Mouse (Mus musculus): ENCODE data around the gene Ccl27a.

The Ccl27a gene

DNA sequence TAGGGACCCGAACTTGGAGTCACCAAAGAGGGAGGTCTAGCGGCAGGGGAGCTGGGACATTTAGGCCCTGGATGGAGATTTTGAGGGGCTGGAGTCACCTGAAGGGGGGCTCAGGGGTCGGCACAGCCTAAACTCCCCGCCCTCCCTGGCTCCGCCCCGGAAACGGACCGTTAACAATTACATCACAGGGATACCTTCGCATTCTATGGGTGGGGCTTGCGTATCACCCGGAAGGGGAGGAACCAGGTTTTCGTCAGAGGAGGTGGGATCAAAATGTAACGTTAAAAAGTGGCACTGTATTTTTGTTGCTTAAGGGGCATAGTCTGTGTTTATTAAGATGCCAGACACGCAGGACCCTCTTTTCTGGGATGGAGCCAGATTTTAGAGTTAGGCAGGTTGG lies at the start of gene Ccl27a:
Ccl27a (minus strand) TSS at position 246 of the 400 bp plus-strand sequence.
- WGBS: 5% methylated on average over 12 of the region's 14 CpGs

GRCm38 (mm10) chr4:41783197-41783596 lies 9.2 kb upstream of the Ccl27a start:
- 20% methylated on average over 3 of the region's 3 CpGs for WGBS

DNA sequence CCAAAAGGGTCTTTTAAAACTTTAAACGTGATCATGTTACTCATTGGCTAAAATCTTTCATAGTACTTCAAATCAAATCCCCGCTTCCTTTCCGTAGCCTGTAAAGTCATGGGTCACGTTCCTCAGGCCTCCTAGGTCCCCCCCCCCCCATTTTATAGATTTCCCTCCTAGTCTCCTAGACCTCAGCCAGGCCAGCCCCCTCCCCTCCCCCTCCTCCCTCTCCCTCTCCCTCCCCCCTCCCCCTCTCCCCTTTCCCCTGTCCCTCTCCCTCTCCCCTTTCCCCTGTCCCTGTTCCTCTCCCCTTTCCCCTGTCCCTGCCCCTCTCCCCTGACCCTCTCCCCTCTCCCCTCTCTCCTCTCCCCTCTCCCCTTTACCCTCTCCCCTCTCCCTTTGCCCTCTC lies 8.7 kb upstream of the Ccl27a start:
- WGBS: 33% methylated on average over 4 of the region's 4 CpGs

- WGBS: 17% methylated on average over 15 of the region's 21 CpGs
Measured at GRCm38 (mm10) chr4:41781748-41782485, 7.9 kb upstream of the Ccl27a start.

DNA sequence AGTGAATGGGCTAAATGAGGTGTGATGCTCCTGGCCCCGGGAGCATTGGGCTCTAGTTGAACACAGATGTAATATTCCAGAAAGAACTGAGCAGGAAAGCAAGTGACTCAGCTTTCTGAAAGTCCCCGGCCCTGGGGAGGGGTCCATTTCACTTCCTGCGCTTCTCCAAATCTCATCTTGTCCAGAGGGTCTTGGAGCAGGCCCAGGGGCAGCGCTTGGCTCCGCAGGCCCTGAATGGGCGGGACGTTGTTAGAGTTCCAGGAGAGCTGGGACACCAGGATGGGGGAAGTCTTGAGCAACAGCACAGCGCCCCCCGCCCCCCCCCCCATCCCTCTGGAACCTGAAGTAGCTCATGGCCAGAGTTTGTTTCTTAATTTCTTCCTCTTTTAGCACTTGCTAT lies 7.2 kb upstream of the Ccl27a start:
- 17% methylated on average over 9 of the region's 9 CpGs for WGBS

DNA sequence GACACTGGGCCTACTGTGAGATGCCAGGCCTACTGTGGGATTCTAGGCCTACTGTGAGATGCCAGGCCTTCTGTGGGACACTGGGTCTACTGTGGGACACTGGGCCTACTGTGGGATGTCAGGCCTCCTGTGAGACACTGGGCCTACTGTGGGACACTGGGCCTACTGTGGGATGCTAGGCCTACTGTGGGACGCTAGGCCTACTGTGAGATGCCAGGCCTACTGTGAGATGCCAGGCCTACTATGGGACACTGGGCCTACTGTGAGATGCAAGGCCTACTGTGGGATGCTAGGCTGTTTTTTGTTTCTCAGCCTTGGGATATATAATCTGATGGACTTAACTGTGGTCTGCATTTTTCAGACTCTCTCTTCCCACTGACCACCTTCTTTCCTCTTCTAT lies 1.8 kb upstream of the Ccl27a start:
- 87% methylated on average over 1 of the region's 1 CpGs for WGBS

GRCm38 (mm10) chr4:41774506-41774905 lies 459 bp upstream of the Ccl27a start:
- 60% methylated on average over 3 of the region's 3 CpGs for WGBS

DNA sequence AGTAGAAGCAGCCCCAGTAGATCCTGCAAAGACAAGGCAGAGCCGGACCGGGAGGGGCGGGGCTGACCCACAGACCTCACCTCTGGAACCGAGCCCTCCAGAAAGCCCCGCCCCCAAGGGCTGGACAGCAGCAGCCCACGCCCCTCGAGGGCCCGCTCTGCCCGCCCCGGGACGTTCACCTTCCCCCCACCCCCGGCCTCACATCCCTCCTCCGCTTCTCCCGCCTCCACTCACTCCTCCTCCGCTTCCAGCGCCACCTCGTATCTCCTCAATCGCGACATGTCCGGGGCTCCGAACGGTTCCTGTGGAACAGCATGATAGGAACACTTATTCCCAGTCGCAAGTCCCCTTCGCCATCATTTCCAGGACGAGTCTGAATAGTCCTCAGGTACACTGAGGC lies 545 bp downstream of the Ccl27a start:
- WGBS: under 1% methylated on average over 20 of the region's 25 CpGs

DNA sequence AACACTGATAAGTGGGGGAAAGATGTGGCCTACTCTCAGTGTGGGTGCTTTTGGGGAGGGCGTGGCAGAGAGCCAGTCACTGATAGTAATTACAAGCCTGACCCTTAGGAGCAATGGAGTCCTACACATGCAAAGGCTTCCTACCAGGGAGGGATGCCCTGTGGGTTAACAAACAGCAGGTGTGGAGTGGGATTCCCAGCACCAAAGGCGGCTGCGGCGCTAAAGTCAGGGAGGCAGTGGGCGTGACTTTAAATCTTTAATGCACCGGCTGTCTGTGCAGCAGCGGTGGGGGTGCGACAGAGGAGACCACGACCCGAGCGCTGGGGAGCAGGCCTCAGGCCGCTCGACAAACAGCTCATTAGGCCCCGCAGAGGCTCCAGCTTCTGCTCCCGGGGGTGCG lies 1.1 kb downstream of the Ccl27a start:
- 7% methylated on average over 10 of the region's 16 CpGs for WGBS

- whole genome bisulfite sequencing: 67% methylated on average over 10 of the region's 10 CpGs
Measured at GRCm38 (mm10) chr4:41767301-41767700, 6.7 kb downstream of the Ccl27a start.

DNA sequence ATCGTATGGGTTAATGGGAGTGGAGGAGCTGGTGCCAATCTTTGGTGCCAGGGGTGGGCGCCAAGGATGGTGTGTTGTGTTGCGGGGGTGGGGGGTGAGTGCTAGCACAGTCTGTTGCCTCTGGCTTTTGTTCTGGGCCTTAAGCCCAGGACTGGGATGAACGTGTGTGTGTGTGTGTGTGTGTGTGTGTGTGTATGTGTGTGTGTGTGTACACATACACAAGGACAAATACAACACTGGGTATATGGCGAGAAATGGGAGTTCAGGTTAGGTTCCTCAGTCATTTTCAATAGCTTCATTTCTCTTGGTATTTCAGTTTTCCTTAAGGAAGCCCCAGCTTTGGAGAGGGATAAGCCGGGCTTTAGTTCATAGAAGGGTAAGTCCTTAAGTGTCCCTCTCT lies 10.9 kb downstream of the Ccl27a start:
- 40% methylated on average over 4 of the region's 6 CpGs for WGBS

DNA sequence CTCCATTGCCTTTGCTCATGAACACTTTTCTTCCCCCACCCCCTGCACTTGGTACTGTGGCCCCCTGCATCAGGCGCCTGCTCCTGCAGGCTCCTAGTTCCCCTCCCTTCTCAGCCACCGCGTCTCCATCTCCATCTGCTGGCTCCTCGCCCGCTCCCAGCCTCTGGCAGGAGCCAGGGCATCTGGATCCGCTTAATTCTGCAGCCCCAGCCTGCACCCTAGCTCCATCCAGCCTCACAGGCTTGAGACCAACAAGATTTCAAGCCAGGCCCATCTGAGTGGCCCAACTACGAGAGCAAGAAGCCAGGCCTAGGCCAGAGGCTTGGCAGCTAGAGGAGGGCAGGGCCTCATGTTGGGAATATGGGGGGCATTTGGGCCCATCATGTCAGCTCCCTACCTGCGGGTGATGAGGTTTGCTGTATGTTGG lies 11.3 kb downstream of the Ccl27a start:
- WGBS: 36% methylated on average over 8 of the region's 8 CpGs

DNA sequence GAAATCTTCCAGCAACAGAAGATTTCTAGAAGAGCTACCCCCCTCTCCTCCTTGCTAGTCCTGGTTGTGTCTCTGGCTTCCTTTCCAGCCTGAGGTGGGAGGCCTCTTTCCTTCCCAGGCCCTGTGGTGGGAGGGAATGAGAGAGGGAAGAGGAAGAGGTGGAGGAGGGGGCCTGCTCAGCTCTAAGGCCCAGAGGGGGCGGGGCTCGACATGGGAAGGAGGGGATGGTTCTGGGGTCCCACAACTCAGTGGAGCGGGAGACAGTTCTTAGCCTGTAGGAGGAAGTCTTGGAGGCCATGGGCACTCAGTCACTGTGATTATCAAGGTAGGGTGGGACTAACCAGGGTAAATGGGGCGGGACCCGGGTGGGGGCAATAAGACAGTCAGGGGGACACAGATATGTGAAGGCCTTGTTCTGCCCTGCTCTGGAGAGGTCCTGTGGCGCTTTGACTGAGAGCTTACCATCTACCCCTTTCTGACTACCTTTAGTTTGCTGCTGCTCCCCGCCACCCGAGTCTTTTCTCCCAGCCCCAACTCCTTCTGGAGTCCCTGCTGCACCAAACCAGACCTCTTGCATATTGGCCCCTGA lies 11.9 kb downstream of the Ccl27a start:
- WGBS: 60% methylated on average over 8 of the region's 8 CpGs

- WGBS: 56% methylated on average over 4 of the region's 4 CpGs
Measured at GRCm38 (mm10) chr4:41760911-41761310, 13.1 kb downstream of the Ccl27a start.

DNA sequence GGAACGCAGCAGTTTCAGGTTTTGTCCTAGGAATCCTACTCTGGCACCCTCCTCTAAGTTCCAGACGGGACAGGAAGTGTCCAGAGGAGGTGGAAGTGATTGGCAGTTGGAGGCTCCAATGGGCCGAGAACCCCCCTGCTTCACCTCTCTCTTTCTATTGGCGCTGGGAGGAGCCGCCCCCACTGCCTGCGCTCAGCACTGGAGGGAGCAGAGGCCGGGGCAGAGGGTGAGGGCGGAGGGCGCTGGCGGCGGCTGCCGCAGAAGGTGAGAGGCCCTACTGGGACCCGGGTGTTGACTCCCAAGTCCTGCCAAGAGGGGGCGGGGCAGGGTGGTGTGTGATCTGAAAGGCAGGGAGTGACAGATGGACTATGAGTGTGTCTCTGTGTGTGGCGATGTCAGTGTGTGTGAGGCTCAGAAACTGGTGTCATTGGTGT lies 13.7 kb downstream of the Ccl27a start:
- WGBS: 8% methylated on average over 15 of the region's 15 CpGs

- 39% methylated on average over 6 of the region's 6 CpGs for WGBS
Measured at GRCm38 (mm10) chr4:41759656-41760287, 14.3 kb downstream of the Ccl27a start.

- 42% methylated on average over 9 of the region's 9 CpGs for WGBS
Measured at GRCm38 (mm10) chr4:41759206-41759605, 14.8 kb downstream of the Ccl27a start.

DNA sequence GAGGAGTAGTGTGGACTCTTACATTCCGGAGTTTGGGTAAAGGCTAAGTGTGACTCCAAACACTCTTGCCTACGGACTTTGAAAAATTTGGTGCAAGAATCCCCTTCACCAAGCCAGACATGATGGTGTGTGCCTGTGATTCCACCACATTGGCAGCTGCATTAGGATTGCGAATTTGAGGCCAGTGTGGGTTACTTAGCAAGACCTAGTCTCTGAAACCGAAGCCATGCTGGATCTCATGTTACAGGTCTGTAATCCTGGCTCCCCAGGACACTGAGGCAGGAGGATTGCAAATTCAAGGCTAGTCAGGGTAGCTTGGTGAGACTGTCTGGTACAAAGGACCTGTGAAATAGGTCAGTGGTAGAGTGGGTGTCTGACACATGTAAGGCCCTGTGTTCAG lies 15.3 kb downstream of the Ccl27a start:
- WGBS: 80% methylated on average over 4 of the region's 4 CpGs

GRCm38 (mm10) chr4:41758021-41758420 lies 16.0 kb downstream of the Ccl27a start:
- WGBS: 76% methylated on average over 11 of the region's 11 CpGs

- WGBS: 89% methylated on average over 13 of the region's 13 CpGs
Measured at GRCm38 (mm10) chr4:41757321-41757720, 16.7 kb downstream of the Ccl27a start.

DNA sequence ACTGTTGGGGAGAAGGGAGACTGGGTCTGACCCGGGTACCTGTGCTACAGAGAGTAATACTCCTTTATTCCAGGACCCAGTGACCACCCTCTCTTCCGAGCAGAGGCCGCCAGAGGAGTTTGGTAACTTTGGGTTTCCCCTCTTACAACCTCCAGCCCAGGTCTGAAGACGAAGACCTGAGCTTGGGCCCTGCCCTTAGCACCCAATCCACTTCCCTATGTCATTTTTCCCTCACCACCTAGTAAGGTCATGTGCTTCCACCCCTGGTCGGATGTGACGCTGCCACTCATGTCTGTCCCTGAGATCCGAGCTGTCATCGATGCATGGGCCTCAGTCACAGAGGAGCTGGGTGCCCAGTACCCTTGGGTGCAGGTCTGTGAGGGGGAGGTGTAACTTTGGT lies 17.6 kb downstream of the Ccl27a start:
- WGBS: 60% methylated on average over 8 of the region's 8 CpGs

DNA sequence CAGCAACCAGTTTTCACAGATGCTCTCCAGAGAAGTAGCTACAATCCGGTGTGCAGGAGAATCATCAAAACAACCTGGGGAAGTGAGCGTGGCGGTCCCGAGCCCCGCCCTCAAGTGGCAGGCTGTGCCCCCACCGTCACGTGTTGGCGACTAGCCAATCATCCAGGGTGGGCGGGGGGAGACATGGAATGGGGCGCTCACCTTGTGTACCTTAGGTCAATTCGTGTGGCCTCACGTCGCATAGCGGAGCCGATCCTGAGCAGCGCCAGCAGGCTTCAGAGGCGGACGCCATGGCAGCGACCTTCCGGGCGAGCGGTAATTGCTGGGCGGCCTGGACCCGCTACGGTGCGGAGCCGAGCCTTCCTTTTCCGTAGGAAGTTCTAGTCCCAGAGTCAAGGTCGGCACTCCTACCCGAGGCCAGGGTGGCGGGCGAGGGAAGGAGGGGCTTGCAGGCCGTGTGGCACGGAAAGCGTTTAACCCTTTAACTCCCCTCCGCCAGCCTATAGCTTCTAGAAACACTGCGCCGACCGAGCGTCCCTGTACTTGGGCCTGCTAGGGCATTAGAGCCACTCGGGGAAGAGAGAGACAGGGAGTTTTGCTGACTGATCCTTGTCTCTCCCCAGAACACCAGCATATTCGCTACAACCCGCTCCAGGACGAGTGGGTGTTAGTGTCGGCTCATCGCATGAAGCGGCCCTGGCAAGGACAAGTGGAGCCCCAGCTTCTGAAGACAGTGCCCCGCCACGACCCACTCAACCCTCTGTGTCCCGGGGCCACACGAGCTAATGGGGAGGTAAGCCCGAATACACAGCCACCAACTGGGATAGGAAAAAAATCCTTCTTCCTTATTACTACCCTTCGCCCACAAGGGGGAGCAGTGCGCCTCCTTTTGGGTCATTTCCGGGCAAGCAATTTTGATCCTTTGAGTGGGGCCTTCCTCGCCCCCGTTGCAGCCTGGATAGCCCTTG lies 18.4 kb downstream of the Ccl27a start, which contains the start of gene Sigmar1:
Sigmar1 (minus strand) TSS at position 820 of the 968 bp plus-strand sequence.
- WGBS: under 1% methylated on average over 57 of the region's 57 CpGs

All from cerebral cortex, adult 2 months (tissue).